Mouse (Mus musculus) cerebellum, adult 11 months (tissue): ENCODE results near the gene Ccr8.

ENCODE experiments used
- DNase-seq: peaks from one replicate; pipeline ENCODE4 v3.0.0; 2022

Ccr8 gene

DNA sequence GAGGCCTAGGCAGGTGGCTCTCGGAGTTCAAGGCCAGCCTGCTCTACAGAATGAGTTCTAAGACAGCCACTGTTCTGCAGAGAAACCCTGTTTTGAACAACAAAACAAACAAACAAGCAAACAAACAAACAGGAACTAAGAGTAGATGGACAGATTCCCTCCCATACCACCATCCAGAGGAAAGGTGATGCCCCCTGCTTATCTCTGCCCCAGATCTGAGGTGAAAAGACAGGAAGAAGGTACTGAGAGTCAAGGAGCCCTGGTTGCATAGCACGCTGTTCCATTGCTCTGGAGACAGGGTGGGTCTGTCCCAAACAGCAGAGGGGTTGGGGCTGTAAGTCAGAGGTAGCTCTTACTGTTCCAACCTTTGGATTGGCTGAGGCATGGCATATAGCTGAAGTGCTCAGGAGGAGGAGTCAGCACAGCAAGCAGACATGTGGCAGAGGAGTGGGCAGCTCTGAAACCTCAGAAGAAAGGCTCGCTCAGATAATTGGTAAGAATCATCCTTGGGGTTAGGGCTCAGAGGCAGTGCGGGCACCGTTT, at the start of gene Ccr8:
Gene Ccr8, plus strand, starts transcription at position 419 of the 543 bp plus-strand sequence.
- DNase-seq = no peak

DNA sequence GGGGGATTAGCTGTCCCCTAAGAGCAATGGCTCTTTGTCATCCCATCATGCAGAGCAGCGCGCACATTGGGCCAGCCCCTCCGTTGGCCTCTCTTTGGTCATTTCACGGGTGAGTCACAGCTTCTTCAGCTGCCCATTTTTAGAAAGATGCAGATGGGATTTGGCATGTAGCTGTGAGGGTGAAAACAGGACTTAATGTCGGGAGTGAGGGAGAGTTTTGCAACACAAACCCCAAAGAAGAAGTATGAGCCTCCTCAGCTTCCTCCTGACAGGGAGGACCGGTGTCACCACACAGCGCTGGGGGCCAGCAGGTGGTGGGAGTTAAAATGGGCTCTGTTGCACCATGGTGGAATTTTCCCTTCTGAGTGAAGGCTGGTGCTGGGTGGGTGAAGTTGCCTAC, 48.8 kb upstream of the Ccr8 start:
- no peak for DNase-seq

DNA sequence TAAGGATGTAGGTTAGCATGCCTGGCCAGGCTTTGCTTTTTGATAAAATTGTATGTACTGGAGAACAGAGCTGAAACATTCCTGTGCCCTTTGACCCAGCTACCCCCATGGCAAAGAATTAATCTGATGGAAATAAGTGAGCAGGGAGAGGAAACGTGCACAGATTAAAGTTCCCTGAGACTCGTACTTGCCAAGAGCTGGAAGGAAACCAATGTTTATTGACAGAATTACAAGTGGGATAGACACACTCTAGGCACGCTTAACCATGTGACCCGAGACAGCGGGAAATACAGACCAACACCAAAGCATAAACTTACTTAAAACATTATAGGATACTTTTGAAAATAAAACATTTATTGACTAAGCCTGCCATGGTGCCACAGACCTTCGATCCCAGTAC, 43.4 kb upstream of the Ccr8 start:
- no peak for DNase-seq

DNA sequence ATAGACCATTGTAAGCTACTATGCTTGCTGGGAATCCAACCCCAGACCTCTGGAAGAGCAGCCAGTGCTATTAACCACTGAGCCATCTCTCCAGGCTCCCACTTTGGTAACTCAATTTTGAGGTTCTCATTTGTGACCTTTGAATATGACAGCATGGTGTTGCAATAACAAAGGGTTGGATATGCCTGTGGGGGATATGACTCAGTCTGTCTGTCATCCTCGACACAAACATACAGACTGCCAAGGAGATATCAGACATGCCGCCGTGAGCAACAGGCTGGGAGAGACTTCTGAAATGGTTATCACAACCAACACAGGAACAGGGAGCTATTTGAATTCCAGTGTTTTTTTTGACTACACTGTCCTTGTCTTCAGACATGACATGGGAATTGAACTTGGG, 42.5 kb upstream of the Ccr8 start:
- DNase-seq = no peak

DNA sequence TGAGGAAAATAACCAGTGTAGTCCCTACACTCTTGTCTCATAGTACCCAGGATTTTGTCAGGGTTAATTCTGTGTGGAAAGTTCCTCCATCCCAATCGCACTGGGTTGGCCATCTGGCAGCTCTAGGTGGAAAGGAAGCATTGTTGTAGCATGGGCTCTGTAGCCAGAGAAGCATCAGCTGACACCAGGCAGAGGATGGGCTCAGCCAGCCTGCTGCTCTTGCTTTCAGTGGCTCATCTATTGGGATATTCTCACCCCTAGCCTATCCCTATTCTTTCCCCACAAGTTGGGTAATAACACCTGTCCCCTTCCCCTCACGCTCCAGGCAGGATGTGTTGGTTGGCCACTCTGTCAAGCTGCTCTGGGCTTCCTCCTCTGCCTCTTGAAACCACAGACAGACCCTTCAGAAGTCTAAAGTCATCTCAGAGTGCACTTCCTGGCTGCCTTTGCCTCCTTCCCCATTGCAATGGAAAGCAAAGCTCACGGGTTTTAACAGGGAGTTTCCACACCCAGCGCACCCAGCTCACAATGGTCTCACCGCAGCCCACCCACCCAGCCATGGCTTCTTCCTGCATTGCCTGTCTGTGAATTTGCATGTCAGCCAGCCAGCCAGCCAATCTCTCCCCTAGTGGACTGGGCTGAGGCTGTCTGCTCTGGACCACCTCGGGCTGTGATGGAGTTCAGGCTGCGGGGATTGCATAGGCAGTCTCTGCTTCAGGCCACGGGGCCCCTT, 37.2 kb upstream of the Ccr8 start:
- no peak for DNase-seq

DNA sequence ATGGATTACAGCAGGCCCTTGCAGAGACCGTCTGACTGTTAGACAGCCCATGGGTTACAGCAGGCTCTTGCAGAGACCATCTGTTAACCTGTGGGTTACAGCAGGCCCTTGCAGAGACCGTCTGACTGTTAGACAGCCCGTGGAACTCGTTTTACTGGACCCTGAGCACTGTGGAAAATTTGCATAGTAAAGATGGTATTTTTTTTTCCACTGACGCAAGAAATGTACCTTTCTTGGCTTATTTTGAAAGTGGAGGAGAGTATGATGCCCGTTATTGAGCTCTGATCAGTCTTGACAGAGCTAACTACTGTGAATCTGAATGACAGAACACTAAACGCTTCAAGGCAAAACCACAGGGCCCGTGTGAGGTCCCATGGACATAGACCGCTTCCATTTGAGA, 35.7 kb upstream of the Ccr8 start:
- DNase-seq = no peak

GRCm38 (mm10) chr9:120058730-120059129, 33.2 kb upstream of the Ccr8 start:
- no peak for DNase-seq

DNA sequence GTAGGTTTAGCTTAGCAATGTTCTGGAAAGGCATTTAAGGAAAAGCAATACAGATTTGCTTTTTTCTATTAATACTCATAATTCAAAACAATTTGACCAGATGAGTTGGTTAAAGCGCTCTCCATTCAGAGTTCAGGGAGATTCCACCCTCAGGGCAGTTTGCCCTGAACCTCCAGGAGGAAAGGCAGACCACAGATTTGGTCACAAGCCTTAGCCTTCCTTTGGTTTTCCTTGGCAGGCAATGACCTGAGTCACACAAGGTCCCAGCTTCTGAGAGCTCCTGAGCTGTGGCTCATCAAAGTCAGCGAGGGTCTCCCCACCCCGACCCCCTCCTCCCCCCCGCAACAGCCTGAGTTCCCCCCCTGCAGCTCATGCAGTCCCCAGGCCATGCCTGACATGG, 27.6 kb upstream of the Ccr8 start:
- DNase-seq = no peak

- DNase-seq = no peak
These were observed 24.3 kb upstream of the Ccr8 start for GRCm38 (mm10) chr9:120067609-120068008.

GRCm38 (mm10) chr9:120068047-120068446, 23.9 kb upstream of the Ccr8 start:
- no peak for DNase-seq

DNA sequence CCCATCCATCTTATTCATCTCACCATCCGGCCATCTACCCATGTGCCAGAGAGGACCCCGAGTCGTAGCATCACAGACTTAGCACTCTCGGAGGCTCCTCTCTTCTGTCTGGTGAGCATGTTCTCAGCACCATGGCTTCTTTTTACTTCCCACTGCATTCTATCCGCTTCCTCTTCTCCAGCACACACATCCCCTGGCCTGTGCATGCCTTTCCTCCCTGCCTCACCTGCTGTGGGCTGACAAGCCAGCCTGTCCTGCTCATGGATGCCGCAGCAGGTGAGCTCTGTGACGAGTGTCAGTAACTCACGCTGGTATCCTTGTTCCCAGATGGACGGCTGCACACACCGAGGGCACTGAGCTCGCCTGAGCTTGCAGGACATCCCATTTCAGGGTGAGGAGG, 22.1 kb upstream of the Ccr8 start, which contains the start of gene Cx3cr1:
Gene Cx3cr1, minus strand, starts transcription at position 101 of the 400 bp plus-strand sequence.
- no peak for DNase-seq

DNA sequence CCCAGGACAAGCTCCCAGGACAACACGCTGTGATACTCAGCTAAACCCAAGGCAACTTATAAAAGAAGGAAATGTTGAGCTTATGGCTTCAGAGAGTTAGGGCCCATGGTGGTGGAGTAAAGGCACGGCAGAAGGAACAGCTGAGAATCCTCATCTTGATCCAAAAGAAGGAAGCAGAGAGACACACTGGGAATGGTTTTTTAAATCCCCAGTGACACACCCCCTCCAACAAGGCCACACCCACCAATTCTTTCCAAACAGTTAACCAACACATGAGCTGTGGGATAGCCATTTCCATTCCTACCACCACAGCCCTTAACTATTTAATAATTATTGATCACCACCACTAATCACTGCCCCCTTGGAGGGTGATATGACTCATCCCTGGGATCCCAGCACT, 20.7 kb upstream of the Ccr8 start:
- no peak for DNase-seq

GRCm38 (mm10) chr9:120073169-120073568, 18.7 kb upstream of the Ccr8 start:
- peak; percentile 69 for DNase-seq

- DNase-seq = no peak
These were observed 17.4 kb upstream of the Ccr8 start for GRCm38 (mm10) chr9:120074516-120074915.

GRCm38 (mm10) chr9:120078241-120078640, 13.7 kb upstream of the Ccr8 start:
- DNase-seq = no peak

- DNase-seq = no peak
These were observed 12.0 kb upstream of the Ccr8 start for GRCm38 (mm10) chr9:120079901-120080300.

GRCm38 (mm10) chr9:120080546-120081108, 11.3 kb upstream of the Ccr8 start:
- no peak for DNase-seq

DNA sequence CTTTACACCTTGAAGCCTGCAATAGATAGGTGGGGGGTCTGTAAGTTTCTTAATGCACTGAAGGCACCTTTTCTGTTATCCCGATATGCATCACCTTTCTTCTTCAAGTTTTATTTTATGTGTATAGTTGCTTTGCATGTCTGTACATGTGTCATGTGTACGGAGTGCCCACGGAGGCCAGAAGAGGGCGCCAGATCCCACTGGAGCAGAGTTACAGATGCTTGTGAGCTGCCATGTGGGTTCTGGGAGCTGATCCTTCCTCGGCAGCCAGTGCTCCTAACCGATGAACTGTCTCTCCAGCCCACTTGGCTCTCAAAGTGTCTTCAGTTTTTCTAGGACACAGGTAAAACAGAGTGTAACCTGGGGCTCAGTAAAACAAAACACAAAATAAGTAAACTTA, 10.7 kb upstream of the Ccr8 start:
- DNase-seq = no peak

DNA sequence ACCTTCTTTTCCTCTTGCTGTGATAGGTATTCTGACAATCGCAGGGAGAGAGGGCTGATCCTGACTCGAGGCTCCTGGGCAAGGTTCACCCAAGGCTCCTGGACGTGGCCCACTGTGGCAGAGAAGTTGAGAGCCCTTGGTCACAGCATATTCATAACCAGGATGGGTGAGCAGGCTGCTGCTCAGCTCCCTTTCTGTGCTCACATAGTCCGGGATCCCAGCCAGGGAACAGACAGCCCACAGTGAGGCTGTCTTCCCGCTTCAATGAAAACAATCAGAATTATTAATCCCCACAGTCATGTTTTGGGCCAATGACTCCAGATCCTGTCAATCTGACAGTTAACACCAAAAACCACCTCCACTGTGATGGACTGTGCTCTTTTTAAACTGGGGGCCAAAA, 9.9 kb upstream of the Ccr8 start:
- DNase-seq = no peak

GRCm38 (mm10) chr9:120082691-120083090, 9.2 kb upstream of the Ccr8 start:
- no peak for DNase-seq

DNA sequence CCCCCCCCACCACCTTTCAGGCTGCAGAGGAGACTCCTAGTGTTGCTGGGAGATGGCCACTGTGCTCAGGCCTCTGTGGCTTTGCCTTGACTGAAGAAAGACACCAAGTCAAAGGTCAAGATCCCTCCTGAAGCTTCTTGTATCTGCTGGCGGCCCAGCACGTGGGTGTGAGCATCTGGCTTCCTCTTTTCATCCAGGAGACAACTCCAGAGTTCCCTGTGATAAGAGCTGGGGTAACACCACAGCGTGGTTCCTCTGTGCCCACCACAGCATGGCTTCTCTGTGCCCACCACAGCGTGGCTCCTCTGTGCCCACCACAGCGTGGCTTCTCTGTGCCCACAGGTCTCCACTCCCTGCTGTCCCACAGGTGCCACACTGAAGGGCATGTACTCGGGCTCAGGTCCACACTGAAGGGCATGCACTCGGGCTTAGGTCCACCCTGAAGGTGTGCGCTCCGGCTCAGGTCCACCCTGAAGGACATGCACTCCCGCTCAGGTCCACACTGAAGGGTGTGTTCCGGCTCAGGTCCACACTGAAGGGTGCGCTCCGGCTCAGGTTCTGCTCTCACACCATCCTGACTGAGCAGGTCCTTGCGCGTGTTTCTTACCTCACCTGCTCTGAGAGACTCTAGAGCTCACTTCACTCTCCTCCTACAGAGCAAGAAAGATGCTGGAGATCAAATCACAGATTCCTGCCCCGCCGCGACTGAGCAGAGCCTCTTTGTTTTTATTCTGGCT, 8.6 kb upstream of the Ccr8 start:
- no peak for DNase-seq

DNA sequence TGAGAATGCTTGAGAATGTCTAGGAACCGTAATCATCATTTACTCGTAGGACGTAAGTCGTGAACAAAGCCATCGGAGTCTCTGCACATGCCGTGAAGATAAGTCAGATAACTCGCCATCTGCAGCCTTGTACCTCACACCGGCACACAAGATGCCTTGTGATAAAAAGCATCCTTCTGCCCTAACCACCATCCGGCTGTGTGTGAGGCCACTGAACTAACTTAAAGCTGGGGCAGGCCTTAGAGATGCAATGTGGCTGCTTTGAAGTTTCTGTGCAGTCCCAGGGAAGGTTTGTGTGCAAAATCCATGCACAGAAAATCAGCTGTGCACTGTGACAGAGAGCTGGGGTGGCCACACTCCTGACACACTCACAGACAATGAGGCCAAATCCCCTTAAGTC, 7.5 kb upstream of the Ccr8 start:
- no peak for DNase-seq

GRCm38 (mm10) chr9:120089125-120089524, 2.8 kb upstream of the Ccr8 start:
- no peak for DNase-seq

DNA sequence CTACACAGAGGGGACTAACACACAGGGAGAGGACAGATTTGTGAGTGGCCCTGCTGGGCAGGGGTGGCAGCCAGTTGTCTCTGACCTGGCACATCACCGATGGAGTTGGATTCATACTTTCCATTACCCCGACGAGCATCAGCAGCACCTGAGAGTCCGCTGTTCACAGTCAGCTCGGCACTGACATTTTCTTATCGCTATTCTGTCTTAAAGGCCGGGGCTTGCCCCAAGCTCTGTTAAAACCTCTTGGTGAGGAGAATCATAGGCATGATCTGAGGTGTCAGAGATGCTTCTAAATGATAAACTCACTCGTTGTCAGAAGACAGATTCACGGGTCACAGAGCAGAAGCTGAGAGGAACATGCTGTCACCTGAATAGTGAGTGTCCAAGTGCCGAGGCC, 828 bp upstream of the Ccr8 start:
- no peak for DNase-seq
